Mouse (Mus musculus) layer of hippocampus, postnatal 36 days (tissue): ENCODE data around the gene Bri3. TPM values are rescaled to one million over a fixed set of nuclear protein-coding genes. Genes with fewer than 3 reads are reported as not detected.

Experiments used
- DNase-seq, 2 experiments: peaks; one replicate each; pipeline ENCODE4 v3.0.0; 2022
- total RNA-seq, 2 experiments: library from RNA; stranded (reverse); gene quantifications; 2 replicates each; pipeline ENCODE4 v1.2.3; 2021

Bri3 gene
- total RNA-seq, 2 experiments from 2014 or later, result 61.9 to 63.7 TPM

DNA sequence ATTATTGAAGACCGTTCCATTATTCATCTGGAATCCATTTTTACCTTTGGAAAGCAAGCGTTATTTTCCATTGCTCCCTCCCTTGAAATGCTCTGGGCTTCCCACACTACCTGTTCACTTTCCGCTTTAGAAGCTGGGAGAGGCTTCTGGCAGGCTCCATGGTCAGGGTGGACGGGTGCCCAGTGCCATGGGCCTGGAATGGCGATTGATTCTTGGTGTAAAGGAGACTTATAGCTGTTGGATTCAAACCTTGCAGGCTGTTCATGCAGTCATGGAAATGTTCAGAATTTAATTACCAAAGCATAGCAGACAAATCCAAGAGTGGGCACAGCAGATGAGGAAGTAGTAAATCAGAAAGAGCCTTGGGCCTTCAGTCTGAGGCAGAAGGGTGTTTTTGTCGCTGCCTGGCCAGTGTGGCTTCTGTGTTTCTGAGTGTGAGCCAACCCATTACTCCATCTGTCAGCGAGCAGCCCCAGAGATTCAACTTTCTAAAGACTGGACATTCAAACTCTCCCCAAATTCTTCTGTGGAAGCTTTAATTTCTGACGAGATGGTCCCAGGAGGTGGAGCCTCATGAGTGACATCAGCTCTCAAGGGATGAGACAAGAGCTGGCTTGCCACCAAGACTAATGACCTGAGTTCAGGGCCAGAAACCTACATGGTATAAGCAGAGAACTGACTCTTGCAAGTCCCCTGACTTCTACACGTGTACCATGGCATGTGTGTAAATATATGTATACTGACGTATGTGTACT is 195.2 kb downstream of the Bri3 start:
- DNase-seq, result no peak

DNA sequence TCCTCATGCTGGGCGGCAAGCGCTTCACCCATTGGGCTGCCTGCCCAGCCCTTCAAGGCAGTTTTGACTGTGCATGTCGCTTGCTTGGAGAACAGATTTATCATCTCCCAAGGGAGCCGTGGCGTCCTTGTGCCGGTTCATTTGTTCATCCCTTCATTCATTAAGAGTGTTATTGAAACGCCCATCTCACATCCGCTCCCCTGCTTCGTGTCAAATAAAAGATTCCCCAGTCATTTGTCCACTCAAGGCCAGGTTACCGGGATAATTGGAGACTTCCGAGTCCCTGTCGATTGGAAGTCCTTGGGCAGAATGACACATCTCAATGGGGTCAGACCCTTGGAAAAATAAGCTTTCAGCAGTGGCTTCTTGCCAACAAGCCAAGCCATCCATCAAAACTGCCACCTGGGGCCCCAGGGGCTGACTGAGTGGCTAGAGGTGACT is 197.6 kb downstream of the Bri3 start:
- DNase-seq, result no peak

DNA sequence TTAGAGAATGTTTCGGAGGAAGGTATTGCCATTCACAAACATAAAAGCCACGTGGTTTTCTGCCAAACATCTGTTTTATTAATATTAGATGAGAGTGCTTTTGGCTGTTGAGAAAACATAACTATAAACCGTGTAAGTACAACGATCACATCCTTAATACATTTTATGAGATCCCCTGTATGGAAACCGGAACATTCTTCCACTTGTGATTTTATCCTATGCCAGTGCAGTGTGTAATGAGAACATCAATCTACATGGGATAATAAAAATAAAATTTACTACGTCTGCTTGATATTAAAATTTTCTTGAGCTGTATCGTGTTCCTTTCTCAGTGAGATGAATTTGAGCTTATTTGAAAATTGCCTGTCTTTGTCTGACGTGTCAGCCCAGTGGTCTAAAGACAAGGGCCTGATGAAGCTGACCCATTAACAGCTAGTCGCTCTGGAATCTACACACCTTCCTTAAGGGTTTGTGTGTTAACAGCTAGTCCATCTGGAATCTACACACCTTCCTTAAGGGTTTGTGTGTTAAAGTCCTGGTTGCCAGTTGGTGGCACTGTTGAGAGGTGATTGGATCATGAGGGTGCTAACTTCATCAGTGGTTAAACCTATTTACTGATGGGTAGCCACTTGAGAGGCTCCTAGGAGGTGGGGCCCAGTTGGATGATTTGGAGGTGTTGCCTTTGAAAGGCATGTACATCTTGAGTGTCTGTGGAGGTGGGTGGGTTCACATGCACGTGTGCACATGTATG is 202.4 kb downstream of the Bri3 start:
- DNase-seq, result no peak

DNA sequence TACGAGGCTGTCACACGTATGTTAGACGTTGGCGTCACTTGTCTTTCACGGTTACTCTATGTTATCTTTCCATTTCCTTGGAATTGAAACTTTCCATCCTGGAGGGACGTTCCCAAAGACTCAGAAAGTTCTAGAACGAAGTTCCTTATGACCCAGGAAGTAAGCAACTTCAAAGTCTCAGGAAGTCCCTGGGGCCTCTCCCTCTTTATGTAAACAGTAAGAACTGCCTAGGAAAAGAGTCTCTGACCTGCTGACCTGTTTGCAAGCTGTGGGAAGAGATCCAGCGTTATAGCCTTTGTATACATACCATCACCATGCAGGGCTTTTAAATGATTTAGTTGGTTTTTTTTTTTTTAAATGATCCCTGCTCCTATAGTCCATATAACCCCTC is 203.0 kb downstream of the Bri3 start:
- DNase-seq, result no peak

DNA sequence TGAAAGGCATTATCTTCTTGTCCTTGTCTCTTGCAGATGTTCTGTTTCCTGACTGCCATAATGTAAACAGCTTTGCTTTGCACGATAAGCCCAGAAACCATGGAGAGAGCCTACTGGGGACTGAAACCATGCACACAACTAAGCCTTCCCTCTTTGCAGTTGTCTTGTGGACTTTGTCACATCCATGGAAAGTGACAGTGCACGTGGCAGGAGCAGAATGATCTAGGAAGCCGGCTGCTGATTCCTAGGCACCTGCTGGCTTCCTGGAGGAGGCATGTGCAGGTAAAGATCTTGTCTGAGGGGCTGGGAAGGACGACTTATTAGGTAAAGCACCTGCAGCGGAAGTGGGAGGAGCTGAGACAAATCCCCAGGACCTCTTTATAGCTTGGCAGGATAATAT is 203.7 kb downstream of the Bri3 start:
- DNase-seq, result no peak

DNA sequence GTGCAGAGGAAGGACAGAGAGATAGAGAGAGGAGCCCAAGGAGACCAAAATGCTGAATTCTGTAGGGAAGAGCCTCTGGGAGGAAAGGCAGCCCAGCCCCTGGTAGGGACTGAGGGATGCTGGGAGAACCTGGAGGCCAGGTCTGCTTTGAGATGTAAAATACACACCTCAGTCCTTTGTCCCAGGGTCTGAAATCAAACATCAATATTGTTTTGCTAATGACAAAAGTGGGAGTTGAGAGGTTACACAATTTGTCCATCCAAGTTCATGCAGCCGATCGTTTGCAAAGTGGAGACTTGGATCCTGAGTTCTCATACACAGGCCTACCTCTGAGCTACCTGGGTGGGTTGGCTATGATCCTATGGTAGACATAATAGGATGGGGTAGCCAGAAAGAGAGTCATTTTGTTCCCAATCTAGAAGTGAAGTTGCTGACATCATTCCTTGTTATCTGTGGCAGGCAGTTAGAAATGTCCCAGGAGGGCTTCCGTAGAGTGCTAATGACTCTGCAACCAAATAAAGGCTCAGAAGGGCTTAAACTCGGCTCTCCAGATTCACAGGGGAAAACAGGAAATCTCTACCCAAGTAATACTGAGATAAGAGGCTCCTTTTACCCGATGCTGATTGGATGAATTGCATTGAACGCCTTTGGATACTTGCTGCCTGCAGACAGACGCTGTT is 208.7 kb downstream of the Bri3 start:
- no peak for DNase-seq

DNA sequence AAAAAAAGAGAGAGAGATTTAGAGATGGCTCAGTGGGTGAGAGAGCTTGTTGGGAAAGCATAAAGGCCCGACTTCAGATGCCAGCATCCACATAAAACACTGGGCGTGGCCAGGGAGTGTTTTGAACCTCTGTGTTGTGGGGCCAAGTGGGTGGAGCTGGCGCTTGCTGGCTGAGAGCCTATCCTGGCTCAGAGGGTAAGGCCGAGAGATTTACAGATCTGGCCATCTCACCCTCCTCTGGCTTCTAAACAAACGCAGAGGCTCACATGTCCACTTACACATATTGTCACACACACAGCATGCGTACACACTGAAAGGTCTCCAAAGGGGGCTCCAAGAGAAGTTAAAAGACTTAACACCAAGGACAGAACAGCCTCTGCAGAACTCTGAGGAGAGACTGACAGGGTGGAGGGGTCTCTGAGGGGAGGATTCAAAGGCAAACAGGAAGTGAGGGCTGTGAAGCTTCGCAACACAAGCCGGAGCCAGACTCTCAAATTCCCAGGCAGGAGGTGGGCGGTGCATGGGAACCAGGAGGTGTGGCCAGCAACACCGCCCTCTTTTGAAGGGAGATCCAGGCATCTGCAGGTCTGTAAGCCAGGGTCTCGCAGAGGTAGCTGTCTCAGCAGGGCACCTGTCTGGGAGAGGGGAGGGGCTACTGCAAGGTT is 213.5 kb downstream of the Bri3 start:
- DNase-seq, result no peak

DNA sequence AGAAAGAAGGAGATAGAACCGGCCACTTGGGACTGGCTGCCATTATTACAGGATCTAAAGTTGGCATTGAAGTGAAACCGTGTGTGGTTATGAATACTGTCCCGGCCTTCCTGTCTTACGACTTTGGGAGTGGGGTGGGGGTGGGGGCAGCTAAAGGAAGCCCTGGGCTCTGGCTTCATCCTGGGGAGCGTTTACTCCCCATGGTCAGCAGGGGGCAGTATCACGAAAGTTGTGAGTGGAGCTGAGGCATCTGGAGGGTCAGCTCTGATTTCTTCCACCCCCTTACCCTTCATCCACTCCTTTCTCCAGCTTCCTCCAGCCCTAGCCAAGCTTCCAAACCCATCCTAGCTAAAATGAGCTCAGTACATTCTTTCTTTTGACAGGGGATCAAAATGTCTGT is 222.8 kb downstream of the Bri3 start:
- DNase-seq, result no peak

DNA sequence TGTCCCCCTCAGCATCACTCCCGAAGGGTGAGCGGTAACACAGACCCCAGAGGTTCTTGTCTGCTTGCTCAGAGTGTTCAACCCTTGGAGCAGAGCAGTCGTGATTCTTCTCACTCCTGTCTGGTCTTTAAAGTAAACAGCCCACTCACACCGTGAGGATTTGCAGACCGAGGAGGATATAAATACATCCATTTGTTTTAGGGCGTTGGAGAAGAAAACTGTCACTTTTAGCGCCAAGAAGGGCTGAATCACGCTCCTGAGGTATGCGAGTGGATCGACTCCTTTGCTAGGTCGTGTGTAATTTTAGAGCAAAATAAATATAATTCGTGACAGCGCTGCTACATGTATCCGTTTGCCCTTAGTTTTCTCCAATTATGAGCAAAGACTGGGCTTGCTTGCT is 228.8 kb downstream of the Bri3 start:
- no peak for DNase-seq

DNA sequence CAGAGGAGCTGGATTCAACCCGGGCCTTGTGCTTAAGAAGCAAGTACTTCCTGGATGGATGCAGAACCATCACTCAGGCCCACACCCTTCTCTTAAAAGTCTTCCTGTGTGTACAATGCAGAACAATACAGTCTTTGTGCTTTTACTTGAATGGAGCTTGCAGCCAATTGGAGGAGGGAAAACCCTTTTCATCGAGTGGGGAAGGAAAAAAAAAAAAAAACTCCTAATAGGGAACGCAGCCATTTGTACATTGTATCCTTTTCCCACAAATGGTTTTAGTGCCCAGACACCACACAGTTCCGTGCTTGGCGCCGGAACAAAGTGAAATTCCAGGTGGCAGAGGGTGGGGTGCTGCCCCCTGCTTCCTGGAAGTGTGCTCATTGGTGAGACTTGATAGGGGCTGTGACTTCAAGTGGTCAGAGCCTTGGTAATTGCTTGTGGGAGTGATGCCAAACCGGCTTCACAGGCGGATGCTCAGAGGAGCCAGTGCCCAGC is 235.5 kb downstream of the Bri3 start:
- no peak for DNase-seq

DNA sequence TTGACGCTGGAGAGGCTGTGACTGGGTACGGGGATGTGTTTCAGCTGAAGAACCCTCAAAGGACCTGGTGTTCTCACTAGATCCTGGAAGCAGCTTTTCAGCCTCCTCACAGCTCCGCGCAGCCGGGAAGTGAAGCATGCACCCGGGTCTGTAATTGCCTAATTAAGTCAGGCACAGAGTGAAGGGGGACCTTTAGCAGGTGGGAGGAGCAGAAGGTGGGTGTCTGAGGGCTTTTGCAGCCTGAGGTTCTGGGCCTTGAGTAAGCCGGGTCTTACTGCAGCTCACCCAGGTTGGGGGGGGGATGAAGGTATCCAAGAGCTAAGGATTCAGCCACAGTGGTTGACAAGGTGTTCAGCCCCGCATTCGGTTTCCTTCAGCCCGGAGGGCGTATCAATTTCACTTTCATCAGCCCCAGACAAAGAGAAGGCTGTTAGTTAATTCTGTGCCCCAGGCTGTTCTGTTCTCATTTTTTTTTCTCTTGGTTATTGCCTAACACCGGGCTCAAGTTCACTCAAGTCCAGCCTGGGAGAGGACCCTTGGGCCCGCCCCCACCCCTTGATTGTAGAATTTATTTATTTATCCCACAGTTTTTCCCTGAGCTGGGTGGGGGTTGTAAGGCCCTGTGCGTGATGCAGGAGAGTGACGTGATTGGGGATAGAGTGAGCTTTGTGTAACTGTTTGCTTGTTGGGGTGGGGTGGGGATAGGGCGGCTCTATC is 239.6 kb downstream of the Bri3 start:
- DNase-seq, result peak; percentile 11 to 16

DNA sequence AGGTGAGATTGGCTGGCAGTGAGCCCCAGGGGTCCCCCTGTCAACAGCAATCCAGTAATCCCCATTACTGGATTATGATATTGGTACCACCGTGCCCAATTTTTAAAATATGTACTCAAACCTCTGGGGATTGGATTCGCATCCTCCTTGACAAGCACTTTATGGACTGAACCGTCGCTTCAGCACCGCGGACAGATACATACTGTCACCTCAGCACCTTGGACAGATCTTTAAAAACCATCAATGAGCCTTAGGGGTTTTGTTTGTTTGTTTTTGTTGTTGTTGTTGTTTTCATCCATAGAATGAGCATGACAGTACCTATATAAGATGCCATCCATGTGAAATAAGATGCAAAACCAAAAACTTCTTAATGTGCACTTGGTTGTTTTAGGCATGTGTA is 247.1 kb downstream of the Bri3 start:
- DNase-seq, result no peak

Other genes with a start within 250 kb of the Bri3 start
- 10 to 100 TPM; 32.4 to 36.9 TPM for gene Ccz1, start 229.6 kb upstream of the Bri3 start, total RNA-seq
- not detected for gene Ocm, start 217.8 kb upstream of the Bri3 start, total RNA-seq
- 10 to 100 TPM; 94.2 to 99.2 TPM for gene Lmtk2, start 144.0 kb upstream of the Bri3 start, total RNA-seq
- under 1 TPM; 0.13 to 0.25 TPM for gene Bhlha15, start 54.2 kb upstream of the Bri3 start, total RNA-seq
- 100 to 1,000 TPM; 106 TPM for gene Tecpr1, start 20.8 kb upstream of the Bri3 start, total RNA-seq
- under 1 TPM; 0.85 to 0.88 TPM for gene Baiap2l1, start 113.7 kb downstream of the Bri3 start, total RNA-seq